Mouse (Mus musculus): ENCODE measurements around the gene Ccdc144b. TPM values are rescaled to one million over a fixed set of nuclear protein-coding genes. Genes with fewer than 3 reads are reported as not detected.
A peak's percentile ranks its signal among the peaks of the same experiment; 100 is the strongest.

Ccdc144b gene
- polyA plus RNA-seq, 2 experiments from 2014 or later, result not detected

DNA sequence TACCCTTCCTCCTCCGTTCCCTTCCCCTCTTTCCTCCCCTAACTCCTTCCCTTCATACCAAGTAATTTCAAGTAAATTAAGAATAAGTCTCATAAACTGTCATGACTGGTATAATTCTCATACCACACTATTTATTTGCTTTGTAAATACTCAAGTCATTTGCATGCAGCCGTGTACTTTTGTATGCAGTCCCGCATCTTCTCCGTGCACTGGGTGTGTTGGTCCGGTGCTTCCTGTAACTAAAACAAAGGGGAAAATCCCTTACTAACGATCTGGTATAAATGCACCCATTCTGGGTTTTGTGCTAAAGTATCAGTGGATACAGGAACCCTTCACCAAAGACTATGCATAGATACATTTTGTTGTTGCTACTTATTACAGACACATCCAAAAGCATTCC, 27.6 kb downstream of the Ccdc144b start:
- ATAC-seq, result no peak

DNA sequence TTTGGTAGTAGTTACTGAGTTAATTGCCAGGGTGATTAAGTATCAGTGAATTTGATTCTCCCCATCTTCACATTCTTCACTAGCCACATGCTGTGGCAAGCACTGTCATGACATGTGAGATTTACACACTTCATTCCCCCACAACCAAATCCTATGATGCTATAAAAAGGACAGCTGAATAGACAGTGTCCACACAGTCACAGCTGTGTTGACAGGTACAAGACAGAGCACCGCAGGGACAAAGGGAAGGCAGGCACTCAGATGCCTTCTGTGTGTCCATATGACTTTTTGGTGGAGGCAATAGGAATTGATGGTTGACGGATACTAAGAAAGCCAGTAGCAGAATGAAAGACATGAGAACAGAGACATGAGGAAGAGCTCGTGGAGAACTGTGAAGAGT, 42.1 kb downstream of the Ccdc144b start:
- no peak for ATAC-seq

DNA sequence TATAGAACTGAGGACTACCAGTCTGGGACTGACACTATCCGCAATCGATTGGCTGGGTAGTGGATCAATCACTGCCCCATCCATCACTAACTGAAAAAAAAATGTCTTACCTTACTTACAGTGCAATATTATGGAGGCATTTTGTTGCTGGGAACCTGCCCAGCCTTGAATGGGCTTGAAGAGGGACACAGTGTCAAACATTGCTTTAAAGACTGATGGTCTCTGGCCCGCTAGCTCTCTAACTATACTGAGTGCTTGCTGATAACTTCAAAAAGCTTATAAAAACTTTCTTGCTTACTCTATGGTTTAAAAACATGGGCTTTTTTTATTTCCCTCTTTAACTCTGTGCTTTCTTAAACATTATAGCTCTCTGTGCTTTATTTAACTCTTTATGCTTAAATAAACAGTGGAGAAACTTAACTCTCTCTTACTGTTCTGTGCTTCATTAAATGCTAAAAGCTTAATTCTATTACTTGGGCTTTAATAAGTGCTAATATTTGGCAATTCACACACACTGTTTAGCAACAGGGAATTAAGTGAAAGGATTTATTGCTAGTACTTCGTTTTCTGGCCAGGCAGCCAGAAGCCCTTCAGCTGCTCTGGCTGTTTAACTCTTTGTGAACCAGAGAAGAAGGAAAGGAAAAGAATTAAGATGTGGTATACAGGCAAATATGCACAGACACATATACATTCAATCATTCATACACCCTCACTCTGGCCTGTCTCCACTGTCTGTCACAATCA, 44.8 kb downstream of the Ccdc144b start:
- no peak for ATAC-seq

DNA sequence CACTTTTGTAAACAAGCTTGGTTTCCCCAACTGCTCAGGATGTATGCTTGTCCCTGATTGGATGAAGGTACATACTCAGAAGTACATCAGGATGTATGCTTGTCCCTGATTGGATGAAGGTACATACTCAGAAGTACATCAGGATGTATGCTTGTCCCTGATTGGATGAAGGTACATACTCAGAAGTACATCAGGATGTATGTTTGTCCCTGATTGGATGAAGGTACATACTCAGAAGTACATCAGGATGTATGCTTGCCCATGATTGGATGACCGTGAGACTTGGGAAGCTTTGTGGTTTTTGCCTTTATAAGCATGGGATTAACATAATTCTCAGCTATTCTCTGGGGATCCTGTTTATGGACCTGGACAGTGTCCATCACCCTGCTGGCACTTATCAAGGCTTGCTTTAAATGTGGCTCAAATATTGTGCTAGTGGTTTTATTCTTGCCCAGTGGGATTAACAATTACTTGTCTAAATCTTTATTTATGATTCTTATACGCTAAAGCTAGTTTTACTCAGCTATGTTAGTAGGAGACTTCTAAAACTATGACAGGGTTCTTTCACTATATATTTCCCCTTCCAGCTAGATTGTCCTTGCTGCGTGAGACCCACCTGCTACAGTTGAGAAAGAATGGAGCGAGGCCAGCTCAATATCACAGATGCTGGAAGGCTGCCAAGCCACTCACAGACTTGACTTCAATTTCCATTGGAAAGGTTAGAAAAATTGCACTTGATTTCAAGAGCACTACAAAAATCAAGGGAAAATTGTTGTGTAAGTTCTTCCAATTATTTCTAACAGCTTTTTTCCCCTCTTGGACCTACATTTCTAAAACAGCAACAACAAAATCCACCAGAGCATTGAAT, 49.1 kb downstream of the Ccdc144b start:
- ATAC-seq, result no peak

DNA sequence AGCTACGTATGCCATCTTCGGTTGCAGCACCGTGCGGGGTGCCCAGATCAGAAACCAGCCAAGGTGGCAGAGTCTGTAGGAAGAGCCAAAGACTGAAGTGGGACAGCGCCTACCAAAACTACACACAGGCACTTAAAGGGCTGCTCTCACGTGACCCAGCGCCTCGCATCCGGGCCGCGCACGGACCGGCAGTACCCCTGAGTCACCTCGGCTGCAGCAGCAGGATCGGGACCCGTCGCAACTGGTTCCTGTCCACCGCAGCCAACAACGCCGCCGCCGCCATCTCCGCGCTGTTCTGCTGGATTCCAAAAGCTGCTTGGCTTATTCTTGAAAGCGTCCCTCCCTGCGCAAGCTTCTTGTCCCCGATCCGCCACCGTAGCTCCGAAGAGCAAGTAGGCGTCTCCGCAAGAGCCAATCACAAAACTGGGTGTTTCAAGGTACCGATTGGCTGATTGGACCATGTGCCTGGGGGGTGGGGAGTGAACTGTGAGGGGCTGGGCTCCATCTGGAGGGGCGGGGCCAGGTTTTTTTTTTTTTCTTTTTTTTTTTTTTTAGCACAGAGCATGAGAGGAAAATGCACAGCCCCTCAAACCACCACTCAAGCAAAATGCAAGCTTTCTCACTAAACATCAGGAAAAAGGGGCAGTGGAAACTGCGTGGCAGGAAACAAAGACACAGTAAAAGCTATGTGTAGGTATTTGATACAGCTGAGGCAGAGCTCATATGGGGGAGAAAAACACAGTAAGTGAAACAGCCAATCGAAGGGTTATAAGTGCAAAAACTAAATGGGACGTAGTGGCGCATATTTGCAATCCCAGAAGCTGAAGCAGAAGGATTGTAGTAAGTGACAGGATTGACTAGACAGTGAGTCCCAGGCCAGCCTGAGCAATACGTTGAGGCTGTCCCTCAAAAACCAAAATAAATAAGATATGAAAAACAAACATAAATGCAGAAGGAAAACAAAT, 52.8 kb downstream of the Ccdc144b start, which contains the start of gene Mccc1:
TSS of gene Mccc1 (minus strand) at position 404 of the 965 bp plus-strand sequence.
- ATAC-seq, result peak; percentile 97

- ATAC-seq, result no peak
These were observed 58.5 kb downstream of the Ccdc144b start for GRCm38 (mm10) chr3:35994552-35995531.

GRCm38 (mm10) chr3:35990715-35991114, 62.6 kb downstream of the Ccdc144b start:
- no peak for ATAC-seq

DNA sequence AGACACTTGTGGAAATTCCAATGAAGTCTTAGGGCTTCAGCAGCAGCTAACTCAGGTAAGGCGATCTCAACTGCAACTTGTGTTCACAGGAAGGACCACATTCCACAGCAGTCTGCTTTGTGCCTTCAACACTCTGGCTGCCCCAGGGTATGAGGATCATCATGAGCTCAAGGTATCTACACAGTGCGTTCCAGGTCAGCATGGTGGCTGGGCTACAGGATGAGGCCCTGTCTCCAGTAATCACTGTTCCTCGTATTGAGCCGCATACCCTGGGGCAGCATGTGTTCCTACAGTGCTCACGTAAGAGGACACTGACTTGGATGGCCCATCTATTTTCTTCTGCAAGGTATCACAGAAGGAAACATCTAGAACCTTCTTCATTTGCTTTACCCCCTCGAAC, 65.3 kb downstream of the Ccdc144b start:
- ATAC-seq, result no peak

DNA sequence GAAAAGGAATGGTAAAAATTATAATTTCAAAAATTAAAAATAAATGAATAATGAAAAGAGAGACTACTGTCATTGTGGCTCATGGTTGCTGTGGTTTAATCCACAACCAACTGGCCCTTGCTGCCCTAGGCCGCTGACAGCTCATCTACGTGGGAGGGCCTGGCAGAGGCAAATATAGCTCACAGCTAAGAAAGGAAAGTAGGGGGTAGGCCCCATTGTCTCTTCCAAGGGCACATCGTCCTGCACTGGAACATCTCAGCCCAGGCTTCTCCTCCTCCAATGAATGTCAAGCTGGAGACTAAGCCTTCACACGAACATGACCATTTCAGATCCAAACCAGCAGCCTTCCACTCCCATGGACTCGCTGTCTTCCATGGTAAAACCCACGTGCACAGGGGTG, 67.1 kb downstream of the Ccdc144b start:
- ATAC-seq, result no peak

DNA sequence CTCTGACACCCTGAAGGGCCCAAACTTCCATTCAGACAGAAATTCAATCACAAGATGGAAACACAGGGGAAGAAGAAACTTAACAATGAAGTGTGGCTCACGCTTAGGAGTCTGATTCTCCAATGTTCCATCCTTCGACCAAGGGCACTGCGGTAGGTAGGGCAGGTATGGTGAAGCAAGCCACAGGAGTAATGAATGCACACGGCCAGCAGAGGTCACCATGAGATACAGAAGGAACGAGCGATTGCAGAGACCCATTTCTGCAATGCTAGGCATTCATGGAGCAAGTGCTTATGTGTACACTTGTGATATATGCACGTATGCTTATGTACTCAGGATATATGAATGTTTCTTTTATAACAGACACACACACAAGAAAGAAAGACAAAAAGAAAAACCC, 79.8 kb downstream of the Ccdc144b start:
- ATAC-seq, result peak; percentile 94

GRCm38 (mm10) chr3:35972985-35973384, 80.4 kb downstream of the Ccdc144b start:
- ATAC-seq, result peak; percentile 68

- no peak for ATAC-seq
These were observed 82.2 kb downstream of the Ccdc144b start for GRCm38 (mm10) chr3:35971149-35971548.

DNA sequence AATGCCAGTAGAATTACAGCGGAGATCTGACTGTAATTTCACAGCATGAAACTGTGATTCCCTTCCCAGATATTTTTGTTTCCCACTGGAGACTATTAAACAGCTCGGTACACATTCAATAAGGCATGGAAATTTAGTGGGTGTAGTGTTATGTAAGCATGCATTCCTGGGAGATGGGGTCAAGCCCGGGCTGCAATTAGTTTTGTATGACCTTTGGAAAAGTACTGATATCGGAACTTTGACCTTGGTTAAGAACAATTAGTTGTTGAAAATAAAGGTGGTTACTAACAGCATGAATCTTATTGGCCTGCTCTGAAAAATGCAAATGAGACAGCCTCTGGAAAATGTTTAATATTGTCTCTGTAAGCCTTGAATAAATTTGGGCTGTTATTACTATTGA, 82.9 kb downstream of the Ccdc144b start:
- ATAC-seq, result no peak

DNA sequence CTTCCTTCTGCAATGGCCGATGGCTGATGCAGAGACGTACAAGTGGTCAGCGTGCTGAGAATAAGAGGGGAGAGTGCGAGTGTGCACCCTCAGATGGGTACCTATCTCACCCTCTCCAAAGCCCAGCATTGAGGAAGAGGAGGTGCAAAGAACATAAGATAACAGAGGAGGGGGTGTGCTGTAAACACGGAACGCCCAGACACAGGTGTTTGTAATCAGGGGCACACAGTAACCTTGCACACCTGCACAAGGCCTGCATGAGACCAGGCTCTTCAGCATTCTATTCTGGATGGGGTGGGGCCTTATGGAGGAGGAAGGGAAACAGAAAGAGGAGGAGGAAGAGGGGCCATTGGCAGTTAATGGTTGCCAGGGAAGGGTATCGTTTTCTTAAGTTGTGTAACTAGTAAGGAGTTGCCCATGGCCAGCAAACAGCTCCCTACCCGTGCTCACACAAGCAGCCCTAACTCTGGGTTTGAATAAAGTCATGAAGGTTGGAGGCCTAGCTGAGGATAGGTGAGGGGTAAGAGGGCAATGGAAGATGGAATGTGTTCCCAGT, 85.9 kb downstream of the Ccdc144b start:
- no peak for ATAC-seq

- ATAC-seq, result no peak
These were observed 86.9 kb downstream of the Ccdc144b start for GRCm38 (mm10) chr3:35966493-35966892.

GRCm38 (mm10) chr3:35964928-35965327, 88.4 kb downstream of the Ccdc144b start:
- no peak for ATAC-seq

DNA sequence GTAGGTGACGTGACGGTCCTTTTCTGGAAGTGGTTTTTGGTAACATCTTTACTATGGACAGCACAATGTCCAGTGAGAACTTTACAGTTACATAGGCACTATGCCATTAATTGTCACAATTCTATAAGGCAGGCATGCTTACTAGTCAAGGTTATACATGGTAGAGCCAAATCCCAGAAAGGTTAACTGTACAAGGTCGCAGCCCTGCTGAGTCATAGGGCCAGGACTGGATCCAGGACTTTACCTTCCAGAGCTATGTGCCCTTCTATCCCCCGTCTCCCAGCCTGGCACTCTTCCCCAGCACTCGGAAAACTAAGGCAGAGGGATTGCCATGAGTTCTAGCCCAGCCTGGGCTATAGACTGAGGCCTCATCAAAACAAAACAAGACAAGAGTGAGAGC, 89.4 kb downstream of the Ccdc144b start:
- ATAC-seq, result no peak

GRCm38 (mm10) chr3:35963401-35963800, 89.9 kb downstream of the Ccdc144b start:
- ATAC-seq, result no peak

- no peak for ATAC-seq
These were observed 90.4 kb downstream of the Ccdc144b start for GRCm38 (mm10) chr3:35962967-35963366.

All from CD4-positive, CD25-positive, alpha-beta regulatory T cell, adult 4 months (primary cell).